Mouse (Mus musculus) C2C12 (cell line): ENCODE data around the gene Mettl7a1.

ENCODE experiments used
- CTCF ChIP-seq: IDR thresholded peaks from one replicate; pipeline ENCODE4 v1.5.1; 2011; ENCODE audit not compliant: control insufficient read depth, insufficient read depth, insufficient read length
- MAX ChIP-seq: IDR thresholded peaks from one replicate; pipeline ENCODE4 v1.6.1; 2011; ENCODE audit warnings: mild to moderate bottlenecking, control low read depth
- USF1 ChIP-seq: IDR thresholded peaks from one replicate; pipeline ENCODE4 v1.6.1; 2011; ENCODE audit warnings: low read depth, mild to moderate bottlenecking, control low read depth, moderate library complexity

GRCm38 (mm10) chr15:100269776-100270175, 34.2 kb upstream of the Mettl7a1 start:
- TF ChIP-seq CTCF = no peak
- TF ChIP-seq USF1 = no peak
- TF ChIP-seq MAX = no peak
